Mouse (Mus musculus): ENCODE data around the gene Kmt5b. TPM values are rescaled to one million over a fixed set of nuclear protein-coding genes. Genes with fewer than 3 reads are reported as not detected.

The Kmt5b gene
- polyA plus RNA-seq, 1 experiment = 5.6 TPM

GRCm38 (mm10) chr19:3724779-3725178, 42.4 kb upstream of the Kmt5b start:
- TF ChIP-seq CTCF (IDR thresholded peaks at IDR 0.05; ENCODE audit: control insufficient read depth, insufficient read depth, insufficient read length) (peak; percentile 5), CEBPB (IDR thresholded peaks at IDR 0.05; ENCODE audit: low read depth) (no peak), FOSL1 (IDR thresholded peaks at IDR 0.05; ENCODE audit: insufficient read depth, low read length, poor library complexity, severe bottlenecking) (no peak)

GRCm38 (mm10) chr19:3728901-3729300, 38.3 kb upstream of the Kmt5b start:
- Histone ChIP-seq H3K79me3 (ENCODE audit: low read depth) (no peaks in the 10 kb centered on the region), H3K79me2 (ENCODE audit: control insufficient read depth, insufficient read depth) (no peaks in the 10 kb centered on the region), H3K27me3 (ENCODE audit: control insufficient read depth, insufficient read depth, insufficient read length) (no peaks in the 10 kb centered on the region), H3K4me3 (ENCODE audit: insufficient read depth, poor library complexity, severe bottlenecking) (no peak overlapping the region), H3ac (ENCODE audit: control insufficient read depth, insufficient read length, low read depth) (no peak overlapping the region), H3K36me3 (ENCODE audit: control insufficient read depth, insufficient read depth) (no peaks in the 10 kb centered on the region)
- TF ChIP-seq USF1 (IDR thresholded peaks at IDR 0.05; ENCODE audit: low read depth) (no peak), MYOD1 (IDR thresholded peaks at IDR 0.05; ENCODE audit: control insufficient read depth, insufficient read length, low read depth) (no peak), CTCF (IDR thresholded peaks at IDR 0.05; ENCODE audit: control insufficient read depth, insufficient read depth, insufficient read length) (no peak), FOSL1 (IDR thresholded peaks at IDR 0.05; ENCODE audit: insufficient read depth, low read length, poor library complexity, severe bottlenecking) (no peak), MYOG (IDR thresholded peaks at IDR 0.05; ENCODE audit: control insufficient read depth, extremely low read depth, insufficient read length) (no peak), MAX (IDR thresholded peaks at IDR 0.05) (no peak), CEBPB (IDR thresholded peaks at IDR 0.05; ENCODE audit: low read depth) (no peak)

More at GRCm38 (mm10) chr19:3724779-3725178, 42.4 kb upstream of the Kmt5b start:
- no peaks in the 10 kb centered on the region for H3K79me2 ChIP-seq (ENCODE audit: control insufficient read depth, insufficient read depth)
- no peaks in the 10 kb centered on the region for H3K27me3 ChIP-seq (ENCODE audit: control insufficient read depth, insufficient read depth, insufficient read length)
- H3K4me3 ChIP-seq (ENCODE audit: insufficient read depth, poor library complexity, severe bottlenecking) = no peak overlapping the region
- H3ac ChIP-seq (ENCODE audit: control insufficient read depth, insufficient read length, low read depth) = no peak overlapping the region
- H3K36me3 ChIP-seq (ENCODE audit: control insufficient read depth, insufficient read depth) = no peaks in the 10 kb centered on the region
- no peaks in the 10 kb centered on the region for H3K79me3 ChIP-seq (ENCODE audit: low read depth)

- H3K4me3 ChIP-seq (ENCODE audit: insufficient read depth, poor library complexity, severe bottlenecking) = no peak overlapping the region
- H3K36me3 ChIP-seq (ENCODE audit: control insufficient read depth, insufficient read depth) = no peaks in the 10 kb centered on the region
- no peaks in the 10 kb centered on the region for H3K79me3 ChIP-seq (ENCODE audit: low read depth)
- no peak overlapping the region for H3ac ChIP-seq (ENCODE audit: control insufficient read depth, insufficient read length, low read depth)
- TF ChIP-seq CTCF (IDR thresholded peaks at IDR 0.05; ENCODE audit: control insufficient read depth, insufficient read depth, insufficient read length) = no peak
- no peak for TF ChIP-seq USF1 (IDR thresholded peaks at IDR 0.05; ENCODE audit: low read depth)
- no peak for TF ChIP-seq MAX (IDR thresholded peaks at IDR 0.05)
- no peak for TF ChIP-seq CEBPB (IDR thresholded peaks at IDR 0.05; ENCODE audit: low read depth)
- no peak for TF ChIP-seq MYOD1 (IDR thresholded peaks at IDR 0.05; ENCODE audit: control insufficient read depth, insufficient read length, low read depth)
- no peak for TF ChIP-seq FOSL1 (IDR thresholded peaks at IDR 0.05; ENCODE audit: insufficient read depth, low read length, poor library complexity, severe bottlenecking)
- no peak for TF ChIP-seq MYOG (IDR thresholded peaks at IDR 0.05; ENCODE audit: control insufficient read depth, extremely low read depth, insufficient read length)
- H3K27me3 ChIP-seq (ENCODE audit: control insufficient read depth, insufficient read depth, insufficient read length) = no peaks in the 10 kb centered on the region
- no peaks in the 10 kb centered on the region for H3K79me2 ChIP-seq (ENCODE audit: control insufficient read depth, insufficient read depth)
Measured at GRCm38 (mm10) chr19:3730781-3731646, 36.2 kb upstream of the Kmt5b start.

GRCm38 (mm10) chr19:3736001-3736400, 31.2 kb upstream of the Kmt5b start:
- Histone ChIP-seq H3K79me2 (ENCODE audit: control insufficient read depth, insufficient read depth) (no peaks in the 10 kb centered on the region), H3K4me3 (ENCODE audit: insufficient read depth, poor library complexity, severe bottlenecking) (no peak overlapping the region), H3K79me3 (ENCODE audit: low read depth) (no peaks in the 10 kb centered on the region), H3ac (ENCODE audit: control insufficient read depth, insufficient read length, low read depth) (no peak overlapping the region), H3K27me3 (ENCODE audit: control insufficient read depth, insufficient read depth, insufficient read length) (no peaks in the 10 kb centered on the region), H3K36me3 (ENCODE audit: control insufficient read depth, insufficient read depth) (no peaks in the 10 kb centered on the region)
- TF ChIP-seq USF1 (IDR thresholded peaks at IDR 0.05; ENCODE audit: low read depth) = no peak
- no peak for TF ChIP-seq MYOG (IDR thresholded peaks at IDR 0.05; ENCODE audit: control insufficient read depth, extremely low read depth, insufficient read length)
- TF ChIP-seq CEBPB (IDR thresholded peaks at IDR 0.05; ENCODE audit: low read depth) = no peak
- no peak for TF ChIP-seq CTCF (IDR thresholded peaks at IDR 0.05; ENCODE audit: control insufficient read depth, insufficient read depth, insufficient read length)

- Histone ChIP-seq H3K36me3 (ENCODE audit: control insufficient read depth, insufficient read depth) (no peaks in the 10 kb centered on the region), H3K27me3 (ENCODE audit: control insufficient read depth, insufficient read depth, insufficient read length) (no peaks in the 10 kb centered on the region), H3ac (ENCODE audit: control insufficient read depth, insufficient read length, low read depth) (no peak overlapping the region), H3K79me3 (ENCODE audit: low read depth) (no peaks in the 10 kb centered on the region), H3K4me3 (ENCODE audit: insufficient read depth, poor library complexity, severe bottlenecking) (no peak overlapping the region), H3K79me2 (ENCODE audit: control insufficient read depth, insufficient read depth) (no peaks in the 10 kb centered on the region)
- TF ChIP-seq FOSL1 (IDR thresholded peaks at IDR 0.05; ENCODE audit: insufficient read depth, low read length, poor library complexity, severe bottlenecking) (no peak), MYOD1 (IDR thresholded peaks at IDR 0.05; ENCODE audit: control insufficient read depth, insufficient read length, low read depth) (no peak)
Measured at GRCm38 (mm10) chr19:3739650-3740049, 27.6 kb upstream of the Kmt5b start.

- H3K36me3 ChIP-seq (ENCODE audit: control insufficient read depth, insufficient read depth) = no peaks in the 10 kb centered on the region
- H3K4me3 ChIP-seq (ENCODE audit: insufficient read depth, poor library complexity, severe bottlenecking) = no peak overlapping the region
- H3ac ChIP-seq (ENCODE audit: control insufficient read depth, insufficient read length, low read depth) = no peak overlapping the region
- H3K79me3 ChIP-seq (ENCODE audit: low read depth) = no peaks in the 10 kb centered on the region
- H3K79me2 ChIP-seq (ENCODE audit: control insufficient read depth, insufficient read depth) = no peaks in the 10 kb centered on the region
- no peaks in the 10 kb centered on the region for H3K27me3 ChIP-seq (ENCODE audit: control insufficient read depth, insufficient read depth, insufficient read length)
- no peak for TF ChIP-seq FOSL1 (IDR thresholded peaks at IDR 0.05; ENCODE audit: insufficient read depth, low read length, poor library complexity, severe bottlenecking)
- no peak for TF ChIP-seq MAX (IDR thresholded peaks at IDR 0.05)
- TF ChIP-seq MYOG (IDR thresholded peaks at IDR 0.05; ENCODE audit: control insufficient read depth, extremely low read depth, insufficient read length) = no peak
- no peak for TF ChIP-seq USF1 (IDR thresholded peaks at IDR 0.05; ENCODE audit: low read depth)
- TF ChIP-seq MYOD1 (IDR thresholded peaks at IDR 0.05; ENCODE audit: control insufficient read depth, insufficient read length, low read depth) = no peak
- no peak for TF ChIP-seq CEBPB (IDR thresholded peaks at IDR 0.05; ENCODE audit: low read depth)
Measured at GRCm38 (mm10) chr19:3742716-3743115, 24.5 kb upstream of the Kmt5b start.
